Mouse (Mus musculus): ENCODE results near the gene Ank3.

DNA sequence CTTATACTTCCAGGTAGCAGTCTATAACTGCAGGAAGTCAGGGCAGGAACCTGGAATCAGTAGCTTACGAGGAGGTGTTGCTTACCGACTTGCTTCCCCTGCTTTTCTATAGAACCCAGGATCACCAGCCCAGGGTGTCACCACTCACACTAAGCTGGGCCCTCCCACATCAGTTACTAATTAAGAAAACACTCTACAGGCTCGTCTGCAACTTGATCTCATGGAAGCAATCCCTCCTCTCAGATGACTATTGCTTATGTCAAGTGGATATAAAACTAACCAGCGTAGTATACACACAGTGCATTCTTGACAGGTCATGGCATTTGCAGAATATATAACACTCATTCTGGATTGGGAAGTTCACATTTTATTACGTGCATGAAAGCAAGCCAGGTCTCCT is 613.2 kb downstream of the Ank3 start:
- TF ChIP-seq POLR2A (IDR thresholded peaks at IDR 0.05; ENCODE audit: borderline replicate concordance, extremely low read depth, insufficient read depth, insufficient read length, poor library complexity, severe bottlenecking) (no peak), CTCF (IDR thresholded peaks at IDR 0.05; ENCODE audit: borderline replicate concordance, extremely low read depth, insufficient read depth, insufficient read length) (no peak)

Data from brain, embryonic 14.5 days (tissue).